Mouse (Mus musculus) forebrain, postnatal 0 days (tissue): ENCODE results near the gene Fgf5. TPM values are rescaled to one million over a fixed set of nuclear protein-coding genes. Genes with fewer than 3 reads are reported as not detected.

Experiments used
- ATAC-seq: fragments of 200-750 bp; cut with Nextera tagmentation; 2 replicates; pipeline ENCODE4 v1.8.0; 2017; ENCODE audit warnings: mild to moderate bottlenecking, moderate library complexity
- DNase-seq: peaks from one replicate; pipeline ENCODE4 v3.0.0-alpha.2; 2015
- H3K27ac ChIP-seq: fragments of 300-500 bp; sonication (generic); 2 replicates; pipeline ENCODE4 v1.5.1; 2014; ENCODE audit warnings: low read depth, mild to moderate bottlenecking, antibody characterized with exemption, low read length, moderate library complexity, mixed read lengths
- H3K27me3 ChIP-seq: fragments of 300-500 bp; sonication (generic); 2 replicates; pipeline ENCODE4 v1.6.1; 2014; ENCODE audit warnings: mild to moderate bottlenecking, low read length, mixed read lengths; ENCODE audit not compliant: insufficient read depth
- H3K36me3 ChIP-seq: fragments of 300-500 bp; sonication (generic); 2 replicates; pipeline ENCODE4 v1.6.1; 2014; ENCODE audit warnings: mild to moderate bottlenecking, moderate library complexity; ENCODE audit not compliant: insufficient read depth
- H3K4me1 ChIP-seq: fragments of 300-500 bp; sonication (generic); 2 replicates; pipeline ENCODE4 v1.6.1; 2014; ENCODE audit warnings: antibody characterized with exemption; ENCODE audit not compliant: insufficient read depth
- H3K4me2 ChIP-seq: fragments of 300-500 bp; sonication (generic); 2 replicates; pipeline ENCODE4 v1.6.1; 2014; ENCODE audit warnings: low read depth, mild to moderate bottlenecking, moderate library complexity
- H3K4me3 ChIP-seq: fragments of 300-500 bp; sonication (generic); 2 replicates; pipeline ENCODE4 v1.5.1; 2014; ENCODE audit warnings: low read depth, low read length, mixed read lengths
- H3K9ac ChIP-seq: fragments of 300-500 bp; sonication (generic); 2 replicates; pipeline ENCODE4 v1.6.1; 2014; ENCODE audit warnings: mild to moderate bottlenecking
- H3K9me3 ChIP-seq: fragments of 300-500 bp; sonication (generic); 2 replicates; pipeline ENCODE4 v1.6.1; 2016; ENCODE audit warnings: low read length
- CTCF ChIP-seq: sonication (generic); IDR thresholded peaks from 2 replicates; pipeline ENCODE4 v1.5.1; 2016; ENCODE audit warnings: antibody characterized with exemption, control low read depth, low read depth
- WGBS: fragments of 180-500 bp; shearing (Covaris S2); extraction: QIAGEN DNeasy Blood & Tissue Kit; methylation state at CpG from one replicate; pipeline ENCODE4 v1.1.7; 2014; 5-methylcytosine and 5-hydroxymethylcytosine counted together
- polyA plus RNA-seq: library from polyadenylated mRNA; unstranded; fragments of >200 nt; fragmentation: Nextera tagmentation; extraction: Ambion mirVana; gene quantifications from 2 replicates; pipeline ENCODE4 v1.2.1, GENCODE M21; 2015
- total RNA-seq: library from RNA; depleted of rRNA; stranded (reverse); fragments of >200 nt; gene quantifications from 2 replicates; pipeline ENCODE4 v1.2.3, GENCODE M21; 2014

Gene Fgf5
- total and polyA plus RNA-seq, 2 experiments from 2014 or later, result 0.48 to 0.94 TPM

- Histone ChIP-seq H3K36me3 (no peaks in the 10 kb centered on the region), H3K27ac (no peak overlapping the region), H3K9ac (no peak overlapping the region), H3K4me2 (no peak overlapping the region), H3K27me3 (no peaks in the 10 kb centered on the region; the same call in 1 of the 2 replicates), H3K9me3 (no peaks in the 10 kb centered on the region), H3K4me3 (no peak overlapping the region), H3K4me1 (no peaks in the 10 kb centered on the region)
- TF ChIP-seq CTCF, result no peak
- ATAC-seq (no peak), DNase-seq (no peak)
- WGBS, result 71% methylated on average over 8 of the region's 8 CpGs
Measured at GRCm38 (mm10) chr5:98245303-98245702, 8.7 kb upstream of the Fgf5 start.

- H3K4me1 ChIP-seq, result no peaks in the 10 kb centered on the region
- 51% methylated on average over 4 of the region's 4 CpGs for WGBS
- DNase-seq, result no peak
- H3K4me3 ChIP-seq, result no peak overlapping the region
- no peaks in the 10 kb centered on the region for H3K36me3 ChIP-seq
- H3K9me3 ChIP-seq, result no peaks in the 10 kb centered on the region
- ATAC-seq, result no peak
- no peak overlapping the region for H3K27ac ChIP-seq
- no peak overlapping the region for H3K9ac ChIP-seq
- no peak for TF ChIP-seq CTCF
- H3K27me3 ChIP-seq, result no peaks in the 10 kb centered on the region; the same call in 1 of the 2 replicates
- H3K4me2 ChIP-seq, result no peak overlapping the region
Measured at GRCm38 (mm10) chr5:98245976-98246375, 8.0 kb upstream of the Fgf5 start.

GRCm38 (mm10) chr5:98246826-98247225 is 7.2 kb upstream of the Fgf5 start:
- Histone ChIP-seq H3K27me3 (no peaks in the 10 kb centered on the region; the same call in 1 of the 2 replicates), H3K4me2 (no peak overlapping the region), H3K36me3 (no peaks in the 10 kb centered on the region), H3K4me3 (no peak overlapping the region), H3K9me3 (no peaks in the 10 kb centered on the region), H3K27ac (no peak overlapping the region), H3K9ac (no peak overlapping the region), H3K4me1 (no peaks in the 10 kb centered on the region)
- WGBS, result 59% methylated on average over 7 of the region's 7 CpGs
- no peak for DNase-seq
- no peak for TF ChIP-seq CTCF
- ATAC-seq, result no peak

GRCm38 (mm10) chr5:98247516-98247915 is 6.5 kb upstream of the Fgf5 start:
- Histone ChIP-seq H3K9ac (no peak overlapping the region), H3K4me3 (no peak overlapping the region), H3K4me2 (no peak overlapping the region), H3K27ac (no peak overlapping the region), H3K27me3 (no peaks in the 10 kb centered on the region; the same call in none of the 2 replicates), H3K4me1 (no peaks in the 10 kb centered on the region), H3K36me3 (no peaks in the 10 kb centered on the region), H3K9me3 (no peaks in the 10 kb centered on the region)
- WGBS, result 51% methylated on average over 2 of the region's 2 CpGs
- DNase-seq, result no peak
- no peak for TF ChIP-seq CTCF
- ATAC-seq, result peak; percentile 29; the same call in 1 of the 2 replicates

- Histone ChIP-seq H3K4me3 (no peak overlapping the region), H3K9me3 (no peaks in the 10 kb centered on the region), H3K36me3 (no peaks in the 10 kb centered on the region), H3K9ac (no peak overlapping the region), H3K27me3 (peaks cover 24% of the 10 kb centered on the region), H3K4me1 (no peaks in the 10 kb centered on the region), H3K4me2 (no peak overlapping the region), H3K27ac (no peak overlapping the region)
- ATAC-seq (no peak), DNase-seq (no peak)
- WGBS, result 30% methylated on average over 6 of the region's 6 CpGs
- TF ChIP-seq CTCF, result no peak
Measured at GRCm38 (mm10) chr5:98253147-98253546, 837 bp upstream of the Fgf5 start.

GRCm38 (mm10) chr5:98255176-98255575 is 1.2 kb downstream of the Fgf5 start:
- peaks cover 24% of the 10 kb centered on the region for H3K27me3 ChIP-seq
- no peaks in the 10 kb centered on the region for H3K9me3 ChIP-seq
- H3K4me1 ChIP-seq, result no peaks in the 10 kb centered on the region
- H3K27ac ChIP-seq, result no peak overlapping the region
- no peak for TF ChIP-seq CTCF
- H3K36me3 ChIP-seq, result no peaks in the 10 kb centered on the region
- 5% methylated on average over 12 of the region's 12 CpGs for WGBS
- H3K4me2 ChIP-seq, result 0 out of 2 replicates have a peak overlapping the region, but pooled peaks have one; percentile 4
- no peak overlapping the region for H3K4me3 ChIP-seq
- DNase-seq (peak; percentile 34), ATAC-seq (no peak)
- H3K9ac ChIP-seq, result no peak overlapping the region

- DNase-seq (no peak), ATAC-seq (no peak)
- no peak overlapping the region for H3K9ac ChIP-seq
- WGBS, result 12% methylated on average over 18 of the region's 18 CpGs
- peaks cover 24% of the 10 kb centered on the region for H3K27me3 ChIP-seq
- no peak overlapping the region for H3K27ac ChIP-seq
- peak overlapping the region; percentile 4; the same call in 1 of the 2 replicates for H3K4me2 ChIP-seq
- H3K4me3 ChIP-seq, result peak overlapping the region; percentile 3; the same call in 1 of the 2 replicates
- TF ChIP-seq CTCF, result no peak
- H3K9me3 ChIP-seq, result no peaks in the 10 kb centered on the region
- H3K36me3 ChIP-seq, result no peaks in the 10 kb centered on the region
- no peaks in the 10 kb centered on the region for H3K4me1 ChIP-seq
Measured at GRCm38 (mm10) chr5:98255760-98256490, 1.9 kb downstream of the Fgf5 start.
